Mouse (Mus musculus): Measurements from ENCODE around the gene Fam107b. TPM values are rescaled to one million over a fixed set of nuclear protein-coding genes. Genes with fewer than 3 reads are reported as not detected.

Gene Fam107b
- 38.3 and 42.7 TPM in 2 replicates for polyA plus RNA-seq (2015; fragmentation: Nextera tagmentation; extraction: Ambion mirVana)

DNA sequence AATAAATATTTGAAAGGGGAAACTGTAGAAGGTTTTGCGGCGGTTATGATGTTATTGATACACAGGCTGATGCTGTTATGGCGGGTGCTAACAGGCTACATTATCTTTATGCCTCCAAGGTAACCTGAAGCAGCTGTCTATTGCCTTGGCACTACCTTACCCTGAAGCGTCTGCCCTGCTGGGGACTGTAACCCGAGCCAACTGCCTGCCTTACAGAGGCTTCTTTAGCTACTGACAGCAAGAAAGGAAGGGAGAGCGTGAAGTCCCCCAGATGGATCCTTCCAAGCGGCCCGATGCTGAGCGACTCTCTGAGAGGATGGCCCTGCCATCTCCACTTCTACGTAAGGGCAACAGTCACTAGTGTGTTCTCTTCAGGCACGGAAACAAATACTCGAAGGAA lies at the start of gene Fam107b:
TSS of gene Fam107b (plus strand) at position 303 of the 400 bp plus-strand sequence.
- H3K4me1 ChIP-seq (replicated peaks): no peaks in the 10 kb centered on the region
- no peaks in the 10 kb centered on the region for H3K36me3 ChIP-seq
- H3K27ac ChIP-seq (replicated peaks): no peak within 1 kb of the TSS
- 73% methylated on average over 12 of the region's 12 CpGs for WGBS
- no peak within 1 kb of the TSS for H3K4me2 ChIP-seq
- no peak for ATAC-seq (ENCODE audit: low read depth)
- no peaks in the 10 kb centered on the region for H3K27me3 ChIP-seq
- no peak within 1 kb of the TSS for H3K4me3 ChIP-seq
- no peak within 1 kb of the TSS for H3K9ac ChIP-seq
- no peaks in the 10 kb centered on the region for H3K9me3 ChIP-seq

DNA sequence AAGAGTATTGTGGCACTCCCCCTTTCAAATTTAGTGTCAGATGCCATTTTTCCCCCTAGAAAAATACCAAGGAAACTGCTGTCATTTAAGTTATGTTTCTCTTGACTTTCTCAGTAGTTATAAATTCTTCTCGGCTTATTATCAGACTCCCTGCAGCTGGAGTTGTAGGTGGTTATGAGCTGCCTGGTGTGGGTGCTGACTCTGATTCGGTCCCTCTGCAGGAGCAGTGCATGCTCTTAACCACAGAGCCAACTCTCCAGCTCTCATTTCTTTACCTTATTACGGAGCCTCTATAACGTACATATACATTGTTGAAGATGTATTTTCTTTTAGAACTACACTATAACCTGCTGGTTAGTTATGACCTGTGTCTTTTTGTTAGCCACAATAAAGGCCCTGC lies 47.7 kb upstream of the Fam107b start:
- Histone ChIP-seq H3K36me3 (no peaks in the 10 kb centered on the region), H3K4me2 (no peak overlapping the region), H3K9ac (no peak overlapping the region), H3K27me3 (no peaks in the 10 kb centered on the region), H3K9me3 (no peaks in the 10 kb centered on the region), H3K27ac (replicated peaks) (no peak overlapping the region), H3K4me1 (replicated peaks) (no peaks in the 10 kb centered on the region), H3K4me3 (no peak overlapping the region)
- WGBS: 84% methylated on average over 4 of the region's 4 CpGs
- no peak for ATAC-seq (ENCODE audit: low read depth)

DNA sequence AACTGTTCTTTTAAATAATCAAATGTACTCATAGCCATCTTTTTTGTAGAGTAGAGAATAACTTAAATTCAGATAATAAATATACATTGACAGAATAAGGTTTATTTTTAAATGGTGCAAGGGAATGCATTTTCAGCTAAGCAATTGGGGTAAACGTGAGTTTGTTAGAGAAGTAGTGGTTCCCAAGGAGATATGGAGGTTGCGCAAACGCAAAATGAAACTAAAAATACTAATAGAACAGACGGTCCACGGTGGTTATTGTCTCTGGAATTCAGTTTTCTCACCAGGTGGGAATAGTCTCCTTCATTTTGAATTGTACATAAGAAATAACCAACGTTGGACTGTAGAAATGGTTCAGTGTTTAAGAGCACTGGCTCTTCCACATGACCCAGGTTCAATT lies 44.0 kb upstream of the Fam107b start:
- Histone ChIP-seq H3K9ac (no peak overlapping the region), H3K27ac (replicated peaks) (no peak overlapping the region), H3K27me3 (no peaks in the 10 kb centered on the region), H3K4me2 (no peak overlapping the region), H3K4me1 (replicated peaks) (no peaks in the 10 kb centered on the region), H3K9me3 (no peaks in the 10 kb centered on the region), H3K36me3 (no peaks in the 10 kb centered on the region), H3K4me3 (no peak overlapping the region)
- WGBS: 84% methylated on average over 6 of the region's 6 CpGs
- ATAC-seq (ENCODE audit: low read depth): no peak

DNA sequence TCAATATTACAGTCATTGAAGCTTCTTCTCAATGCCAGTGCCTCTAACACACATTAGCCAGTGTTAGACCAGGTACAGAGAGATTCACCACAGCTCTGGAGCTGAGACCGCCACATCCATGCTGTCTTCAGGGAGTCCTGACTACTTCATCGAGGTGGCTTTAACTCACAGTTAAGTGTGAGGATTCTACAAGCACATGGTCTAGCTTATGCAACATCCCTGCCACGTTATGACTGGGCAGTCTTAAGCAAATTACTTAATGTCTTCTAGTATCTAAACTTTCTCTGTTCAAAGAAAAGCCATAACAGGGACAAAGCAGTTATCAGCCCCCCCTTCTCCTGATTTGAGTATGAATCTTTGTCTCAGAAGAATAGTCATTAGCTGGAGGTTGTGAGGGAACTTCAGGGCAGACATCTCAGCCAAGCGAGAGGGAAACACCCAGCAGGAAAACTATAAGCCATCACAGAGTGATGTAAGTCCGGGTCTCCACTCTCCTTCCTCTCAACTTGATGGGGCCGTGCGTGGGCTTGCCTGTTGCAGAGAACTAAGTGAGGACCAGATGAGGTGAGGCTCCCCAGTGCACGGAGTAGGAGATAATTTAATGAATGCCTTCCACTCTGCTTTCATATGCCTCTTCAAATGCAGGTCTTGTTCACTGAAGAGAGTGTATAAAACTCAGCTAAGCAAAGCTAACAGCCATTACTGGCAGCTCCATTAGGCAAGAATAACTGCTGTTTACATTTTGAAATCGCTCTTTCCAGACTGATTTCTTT lies 28.8 kb upstream of the Fam107b start:
- WGBS: 64% methylated on average over 9 of the region's 9 CpGs
- H3K4me1 ChIP-seq (replicated peaks): peaks cover 6% of the 10 kb centered on the region; the same call in 1 of the 2 replicates
- H3K9ac ChIP-seq: no peak overlapping the region
- no peaks in the 10 kb centered on the region for H3K9me3 ChIP-seq
- ATAC-seq (ENCODE audit: low read depth): no peak
- no peak overlapping the region for H3K27ac ChIP-seq (replicated peaks)
- H3K4me3 ChIP-seq: no peak overlapping the region
- H3K4me2 ChIP-seq: no peak overlapping the region
- no peaks in the 10 kb centered on the region for H3K27me3 ChIP-seq
- no peaks in the 10 kb centered on the region for H3K36me3 ChIP-seq

DNA sequence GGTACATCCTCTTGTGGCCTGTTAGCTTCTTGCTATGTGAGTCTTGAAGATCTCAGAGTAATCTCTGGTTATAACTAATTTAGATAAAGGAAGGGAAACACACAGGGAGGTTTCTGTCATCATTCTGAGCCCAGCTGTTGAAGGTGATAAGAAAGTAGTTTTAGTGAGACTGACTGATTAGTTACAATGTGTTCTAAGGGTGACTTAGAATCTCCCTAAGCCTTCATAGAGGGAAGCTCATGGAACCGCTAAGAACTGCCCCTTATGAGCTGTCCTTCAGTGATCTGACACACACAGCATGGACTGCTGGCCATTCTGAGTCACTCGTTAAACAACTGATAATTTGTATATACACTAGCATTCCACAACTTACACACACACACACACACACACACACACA lies 24.2 kb upstream of the Fam107b start:
- Histone ChIP-seq H3K4me2 (no peak overlapping the region), H3K9ac (no peak overlapping the region), H3K27me3 (no peaks in the 10 kb centered on the region), H3K4me3 (no peak overlapping the region), H3K27ac (replicated peaks) (no peak overlapping the region), H3K36me3 (no peaks in the 10 kb centered on the region), H3K9me3 (no peaks in the 10 kb centered on the region), H3K4me1 (replicated peaks) (peaks cover 6% of the 10 kb centered on the region; the same call in 1 of the 2 replicates)
- 67% methylated on average over 2 of the region's 2 CpGs for WGBS
- ATAC-seq (ENCODE audit: low read depth): no peak

DNA sequence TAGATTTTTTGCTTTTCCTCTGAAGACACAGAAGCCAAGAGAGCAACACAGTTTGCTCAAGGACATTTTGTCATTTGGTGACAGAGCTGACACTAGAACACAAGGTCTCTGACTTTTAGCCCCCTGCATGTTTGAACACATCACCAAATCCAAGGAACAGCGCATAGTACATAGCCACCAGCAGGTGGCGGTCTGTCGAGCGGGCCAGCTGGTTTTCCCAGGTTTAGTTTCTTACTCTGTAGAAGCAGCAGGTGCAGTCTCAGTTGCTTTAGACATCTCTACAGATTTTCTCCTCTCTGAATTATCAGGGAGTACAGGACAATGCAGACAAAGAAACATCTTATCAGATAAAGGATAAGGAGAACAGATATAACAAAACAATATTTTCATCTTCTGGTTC lies 23.7 kb upstream of the Fam107b start:
- H3K4me1 ChIP-seq (replicated peaks): peaks cover 6% of the 10 kb centered on the region; the same call in 1 of the 2 replicates
- no peak for ATAC-seq (ENCODE audit: low read depth)
- no peaks in the 10 kb centered on the region for H3K36me3 ChIP-seq
- H3K9ac ChIP-seq: no peak overlapping the region
- H3K27me3 ChIP-seq: no peaks in the 10 kb centered on the region
- no peak overlapping the region for H3K4me2 ChIP-seq
- H3K9me3 ChIP-seq: no peaks in the 10 kb centered on the region
- H3K27ac ChIP-seq (replicated peaks): no peak overlapping the region
- H3K4me3 ChIP-seq: no peak overlapping the region
- 3% methylated on average over 4 of the region's 4 CpGs for WGBS

DNA sequence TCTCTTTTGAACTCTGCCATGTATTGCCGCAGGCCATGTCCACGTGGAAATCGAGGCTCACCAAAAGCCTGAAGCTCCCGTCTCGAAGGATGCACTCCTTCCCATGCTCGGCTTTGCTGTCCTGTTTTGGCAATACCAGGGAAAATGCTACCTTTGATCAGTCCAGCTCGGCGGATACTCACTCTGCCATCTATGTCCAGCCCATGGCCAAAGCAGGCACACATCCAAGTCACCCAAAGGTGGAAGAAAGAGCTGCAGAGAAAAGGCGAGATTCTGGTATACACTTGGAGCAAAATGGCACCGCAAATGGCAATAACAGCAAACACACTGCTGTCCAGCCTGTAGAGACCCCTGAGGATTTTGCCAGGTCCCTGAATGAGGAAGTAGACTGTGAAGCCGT lies 318 bp downstream of the Fam107b start:
- Histone ChIP-seq H3K9me3 (no peaks in the 10 kb centered on the region), H3K27ac (replicated peaks) (no peak overlapping the region), H3K9ac (no peak overlapping the region), H3K4me1 (replicated peaks) (no peaks in the 10 kb centered on the region), H3K4me3 (no peak overlapping the region), H3K36me3 (no peaks in the 10 kb centered on the region), H3K4me2 (no peak overlapping the region), H3K27me3 (no peaks in the 10 kb centered on the region)
- no peak for ATAC-seq (ENCODE audit: low read depth)
- 87% methylated on average over 11 of the region's 11 CpGs for WGBS

DNA sequence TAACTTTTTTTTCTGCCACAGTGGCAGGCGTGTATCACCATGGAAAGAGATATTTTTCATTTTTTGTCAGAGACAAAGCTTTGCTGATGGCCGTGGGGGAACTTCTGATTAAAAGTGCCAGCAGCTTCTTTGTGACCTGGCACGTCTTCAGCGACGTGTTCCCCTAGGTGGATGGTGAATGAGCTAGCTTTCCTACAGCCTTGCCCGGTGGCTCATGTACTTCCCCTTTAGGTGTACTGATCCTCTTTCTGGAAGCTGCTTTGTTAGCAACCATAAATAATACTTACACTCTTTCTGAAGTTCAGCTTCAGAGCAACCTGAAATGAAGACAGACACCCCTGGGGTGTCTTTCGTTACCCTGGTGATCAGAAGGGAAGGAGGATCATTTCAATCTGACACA lies 3.6 kb downstream of the Fam107b start:
- Histone ChIP-seq H3K9me3 (no peaks in the 10 kb centered on the region), H3K36me3 (no peaks in the 10 kb centered on the region), H3K4me3 (no peak overlapping the region), H3K27ac (replicated peaks) (no peak overlapping the region), H3K27me3 (no peaks in the 10 kb centered on the region), H3K4me2 (no peak overlapping the region), H3K4me1 (replicated peaks) (no peaks in the 10 kb centered on the region), H3K9ac (no peak overlapping the region)
- 82% methylated on average over 7 of the region's 7 CpGs for WGBS
- ATAC-seq (ENCODE audit: low read depth): no peak

DNA sequence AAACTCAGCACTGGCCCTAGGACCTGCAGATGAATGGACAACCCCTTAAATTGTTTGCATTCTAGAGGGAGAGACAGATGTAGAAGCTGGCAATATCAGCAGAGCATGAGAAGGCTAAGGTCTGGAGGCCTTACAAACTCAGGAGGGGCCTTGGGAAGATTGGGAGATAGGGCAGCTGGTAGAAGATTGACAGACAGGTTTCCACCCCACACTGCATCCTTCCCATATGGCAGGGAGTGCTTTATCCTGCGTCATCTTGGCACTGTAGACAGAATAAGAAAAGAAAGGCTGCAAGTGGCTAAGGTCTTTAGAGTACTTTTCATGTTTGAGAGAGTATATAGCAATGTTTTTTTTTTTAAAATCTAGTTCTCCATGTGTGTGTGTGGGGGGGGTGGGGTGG lies 4.9 kb downstream of the Fam107b start:
- H3K4me3 ChIP-seq: no peak overlapping the region
- no peaks in the 10 kb centered on the region for H3K4me1 ChIP-seq (replicated peaks)
- H3K9ac ChIP-seq: no peak overlapping the region
- H3K27me3 ChIP-seq: no peaks in the 10 kb centered on the region
- H3K4me2 ChIP-seq: no peak overlapping the region
- H3K36me3 ChIP-seq: no peaks in the 10 kb centered on the region
- H3K27ac ChIP-seq (replicated peaks): no peak overlapping the region
- H3K9me3 ChIP-seq: no peaks in the 10 kb centered on the region
- WGBS: 90% methylated on average over 1 of the region's 1 CpGs
- ATAC-seq (ENCODE audit: low read depth): no peak

DNA sequence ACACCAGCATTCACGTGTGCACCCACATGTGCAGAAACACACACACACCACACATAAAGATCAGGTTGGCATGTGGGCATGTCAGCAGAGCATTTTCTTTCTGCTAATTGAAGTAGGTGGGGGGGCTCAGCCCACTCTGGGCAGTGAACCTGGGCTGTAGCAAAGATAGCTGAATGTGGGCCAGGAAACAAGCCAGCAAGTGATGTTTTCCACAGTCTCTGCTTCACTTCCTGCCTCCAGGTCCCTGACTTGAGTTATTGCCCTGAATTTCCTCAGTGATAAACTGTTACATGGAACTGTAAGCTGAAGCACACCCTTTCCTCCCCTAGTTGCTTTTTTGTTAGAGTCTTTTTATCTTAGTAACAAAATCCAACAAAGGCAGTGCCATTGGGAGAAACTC lies 6.1 kb downstream of the Fam107b start:
- 91% methylated on average over 1 of the region's 1 CpGs for WGBS

DNA sequence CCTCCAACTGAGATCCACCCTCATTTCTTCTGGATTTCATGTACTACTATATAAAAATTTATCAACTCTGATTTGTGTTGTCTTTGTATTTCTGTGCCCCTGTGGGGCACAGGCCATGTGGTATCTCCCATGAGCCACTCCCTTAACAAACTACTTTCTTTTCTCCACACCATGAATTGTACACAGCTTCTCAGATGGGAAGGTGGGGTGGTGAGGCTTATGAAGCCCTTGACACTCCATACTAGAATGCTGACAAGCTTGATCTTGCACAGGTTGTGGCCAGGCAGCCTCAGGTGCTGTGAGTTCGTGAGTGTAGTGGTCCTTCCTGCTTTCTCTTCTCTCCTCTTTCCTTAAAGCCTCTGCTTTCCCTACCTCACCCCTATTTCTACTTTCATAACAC lies 6.9 kb downstream of the Fam107b start:
- H3K36me3 ChIP-seq: no peaks in the 10 kb centered on the region
- no peak overlapping the region for H3K4me3 ChIP-seq
- H3K4me2 ChIP-seq: no peak overlapping the region
- ATAC-seq (ENCODE audit: low read depth): no peak
- no peaks in the 10 kb centered on the region for H3K4me1 ChIP-seq (replicated peaks)
- no peaks in the 10 kb centered on the region for H3K9me3 ChIP-seq
- WGBS: 69% methylated on average over 1 of the region's 1 CpGs
- no peaks in the 10 kb centered on the region for H3K27me3 ChIP-seq
- H3K9ac ChIP-seq: no peak overlapping the region
- H3K27ac ChIP-seq (replicated peaks): no peak overlapping the region

More for the DNA sequence above, 6.1 kb downstream of the Fam107b start:
- H3K4me2 ChIP-seq: no peak overlapping the region
- H3K4me3 ChIP-seq: no peak overlapping the region
- no peak for ATAC-seq (ENCODE audit: low read depth)
- H3K36me3 ChIP-seq: no peaks in the 10 kb centered on the region
- H3K9me3 ChIP-seq: no peaks in the 10 kb centered on the region
- H3K27me3 ChIP-seq: no peaks in the 10 kb centered on the region
- no peak overlapping the region for H3K27ac ChIP-seq (replicated peaks)
- no peak overlapping the region for H3K9ac ChIP-seq
- no peaks in the 10 kb centered on the region for H3K4me1 ChIP-seq (replicated peaks)

DNA sequence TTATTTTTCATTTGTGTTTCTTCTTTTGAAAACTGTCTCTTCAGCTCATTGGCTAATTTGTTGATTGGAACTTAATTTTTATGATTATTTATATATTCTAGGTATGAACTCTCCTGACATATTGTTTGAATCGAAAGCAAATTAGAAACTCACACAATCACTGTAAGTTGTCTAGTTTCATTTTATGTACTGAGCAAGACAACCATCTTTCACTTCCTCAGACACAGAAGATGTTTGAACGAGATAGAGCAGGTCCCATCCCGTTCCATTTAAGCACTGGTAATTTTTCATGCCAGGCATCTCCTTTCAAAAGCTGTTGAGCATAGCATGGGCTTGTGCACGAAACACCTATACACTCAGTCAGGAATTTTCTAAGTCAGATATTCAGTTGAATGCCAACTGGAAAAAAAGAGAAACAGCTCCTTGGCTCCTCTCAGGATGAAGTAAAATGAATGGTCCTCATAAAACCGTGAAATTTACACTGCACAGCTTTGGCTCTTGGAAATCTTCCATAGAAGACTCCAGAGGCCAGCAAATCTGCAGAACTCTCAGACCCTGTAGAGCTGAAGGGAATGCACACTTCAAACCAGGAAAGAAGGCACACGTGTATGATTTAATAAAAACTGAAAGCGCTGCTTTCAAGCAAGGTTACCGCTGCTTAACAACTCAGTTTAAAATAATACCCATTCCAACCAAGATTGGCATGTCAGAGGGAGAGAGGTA lies 8.1 kb downstream of the Fam107b start:
- Histone ChIP-seq H3K4me1 (replicated peaks) (no peaks in the 10 kb centered on the region), H3K36me3 (no peaks in the 10 kb centered on the region), H3K4me2 (no peak overlapping the region), H3K27me3 (no peaks in the 10 kb centered on the region), H3K9ac (no peak overlapping the region), H3K27ac (replicated peaks) (no peak overlapping the region), H3K4me3 (no peak overlapping the region), H3K9me3 (no peaks in the 10 kb centered on the region)
- ATAC-seq (ENCODE audit: low read depth): no peak
- 79% methylated on average over 8 of the region's 8 CpGs for WGBS

All from neural tube, embryonic 13.5 days (tissue).